Mouse (Mus musculus) midbrain, embryonic 13.5 days (tissue): ENCODE measurements at regions not wholly inside any gene's neighbourhood (a gene's known extent, or its start where the extent isn't known, plus 50 kb on each side); places are given as distances from the start of the nearest gene placed in this dataset.

ENCODE experiments used
- ATAC-seq: fragments of 200-750 bp; cut with Nextera tagmentation; 2 replicates; pipeline ENCODE4 v1.8.0; 2017; ENCODE audit warnings: mild to moderate bottlenecking, moderate TSS enrichment, moderate library complexity
- H3K27ac ChIP-seq: fragments of 300-500 bp; sonication (generic); 2 replicates; pipeline ENCODE4 v1.5.1; 2015; ENCODE audit warnings: inconsistent platforms, mild to moderate bottlenecking, moderate library complexity
- H3K27me3 ChIP-seq: fragments of 300-500 bp; sonication (generic); 2 replicates; pipeline ENCODE4 v1.6.1; 2015; ENCODE audit warnings: mild to moderate bottlenecking, inconsistent platforms
- H3K36me3 ChIP-seq: fragments of 300-500 bp; sonication (generic); 2 replicates; pipeline ENCODE4 v1.6.1; 2015; ENCODE audit warnings: mild to moderate bottlenecking, inconsistent platforms
- H3K4me1 ChIP-seq: fragments of 300-500 bp; sonication (generic); replicated peaks from 2 replicates; pipeline ENCODE4 v1.6.1; 2015; ENCODE audit warnings: inconsistent platforms
- H3K4me2 ChIP-seq: fragments of 300-500 bp; sonication (generic); replicated peaks from 2 replicates; pipeline ENCODE4 v1.6.1; 2015; ENCODE audit warnings: moderate library complexity, mild to moderate bottlenecking, inconsistent platforms
- H3K4me3 ChIP-seq: fragments of 300-500 bp; sonication (generic); replicated peaks from 2 replicates; pipeline ENCODE4 v1.5.1; 2015; ENCODE audit warnings: mild to moderate bottlenecking, inconsistent platforms
- H3K9ac ChIP-seq: fragments of 300-500 bp; sonication (generic); replicated peaks from 2 replicates; pipeline ENCODE4 v1.6.1; 2015; ENCODE audit warnings: mild to moderate bottlenecking, inconsistent platforms
- H3K9me3 ChIP-seq: fragments of 300-500 bp; sonication (generic); 2 replicates; pipeline ENCODE4 v1.6.1; 2016; ENCODE audit warnings: mild to moderate bottlenecking, inconsistent platforms
- WGBS: fragments of 180-500 bp; shearing (Covaris S2); methylation state at CpG from one replicate; pipeline ENCODE4 v1.1.7; 2015; 5-methylcytosine and 5-hydroxymethylcytosine counted together

DNA sequence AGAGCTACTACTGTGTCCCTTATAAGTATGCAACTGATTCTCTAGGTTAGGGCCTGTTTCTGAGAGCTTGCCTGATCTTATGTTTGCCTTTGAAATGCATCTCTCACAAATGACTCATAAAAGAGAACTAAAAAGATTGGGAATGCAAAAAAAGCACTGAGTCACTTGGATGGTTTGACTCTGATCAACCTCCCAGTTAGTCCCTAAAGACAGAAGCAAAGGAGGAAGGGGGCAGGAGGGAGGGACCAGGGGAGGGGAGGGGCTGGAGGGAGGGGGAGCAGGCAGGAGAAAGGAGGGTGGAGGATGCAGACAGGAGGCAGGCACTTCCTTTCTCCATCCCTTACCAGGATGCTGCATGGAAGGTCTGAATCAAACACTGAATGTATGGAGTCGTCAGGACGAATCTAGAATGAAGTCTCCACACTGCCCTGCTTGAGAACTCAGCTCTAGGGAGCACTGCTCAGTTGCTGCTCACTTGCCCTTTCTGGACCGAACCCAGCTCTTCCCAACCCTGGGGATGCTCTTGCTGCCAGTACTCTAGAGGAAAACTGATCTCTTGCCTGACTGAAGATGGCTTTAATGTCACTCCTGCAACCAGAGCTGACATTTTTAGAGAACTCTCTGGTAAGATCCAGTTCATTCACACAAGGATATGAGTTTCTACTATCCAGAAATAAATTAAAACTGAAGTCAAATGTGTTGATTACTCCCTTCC, 201.7 kb downstream of the Hlx start:
- Histone ChIP-seq H3K36me3 (no peaks in the 10 kb centered on the region), H3K4me3 (no peak overlapping the region), H3K4me2 (no peak overlapping the region), H3K27me3 (no peaks in the 10 kb centered on the region), H3K4me1 (peaks cover 5% of the 10 kb centered on the region; the same call in 1 of the 2 replicates), H3K9ac (no peak overlapping the region), H3K27ac (no peak overlapping the region), H3K9me3 (no peaks in the 10 kb centered on the region)
- no peak for ATAC-seq
- WGBS, result 61% methylated on average over 3 of the region's 3 CpGs

GRCm38 (mm10) chr1:184525740-184526139, 206.7 kb downstream of the Hlx start:
- ATAC-seq, result no peak
- 33% methylated on average over 4 of the region's 4 CpGs for WGBS
- no peaks in the 10 kb centered on the region for H3K9me3 ChIP-seq
- no peak overlapping the region for H3K9ac ChIP-seq
- no peaks in the 10 kb centered on the region for H3K27me3 ChIP-seq
- H3K4me3 ChIP-seq, result no peak overlapping the region
- H3K36me3 ChIP-seq, result no peaks in the 10 kb centered on the region
- H3K4me2 ChIP-seq, result no peak overlapping the region
- H3K27ac ChIP-seq, result no peak overlapping the region
- peaks cover 7% of the 10 kb centered on the region; the same call in 1 of the 2 replicates for H3K4me1 ChIP-seq

DNA sequence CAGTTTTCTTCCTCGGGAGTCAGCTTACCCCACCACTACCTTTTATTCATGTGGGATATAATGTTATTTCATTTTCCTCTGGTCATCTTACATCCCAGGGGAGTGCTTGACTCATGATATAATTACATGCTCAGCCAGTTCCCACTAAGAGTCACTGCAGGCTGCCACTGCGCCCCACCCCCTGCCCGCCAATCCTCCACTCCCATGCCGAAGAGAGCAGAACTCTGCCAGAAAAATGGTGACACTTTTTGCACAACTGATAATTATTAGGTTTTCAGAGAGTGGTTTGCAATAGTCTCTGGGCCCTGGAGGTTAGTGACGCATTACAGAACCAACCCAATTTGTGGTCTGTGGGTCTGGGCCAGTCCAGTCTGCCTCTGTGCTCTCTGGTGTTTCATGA, 212.9 kb downstream of the Hlx start:
- ATAC-seq, result no peak
- no peaks in the 10 kb centered on the region for H3K9me3 ChIP-seq

DNA sequence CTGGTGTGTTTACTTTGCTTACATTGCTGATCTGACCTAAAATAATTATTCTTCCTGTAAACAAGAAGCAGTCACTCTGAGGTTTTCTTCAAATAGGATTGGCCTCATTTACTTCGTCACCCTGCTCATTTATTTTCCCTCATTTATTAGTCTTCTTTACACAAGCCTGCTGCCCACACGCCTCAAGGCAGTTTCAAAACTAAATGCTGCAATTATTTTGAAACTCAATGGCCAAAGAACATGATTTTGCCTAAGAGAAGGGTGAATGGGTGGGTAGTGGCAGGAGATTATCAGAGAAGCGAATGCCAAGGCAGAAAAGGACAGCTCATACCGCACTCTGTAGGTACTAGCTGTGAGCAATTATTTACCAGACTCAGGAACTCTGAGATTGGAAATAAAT, 227.8 kb downstream of the Hlx start:
- Histone ChIP-seq H3K27me3 (no peaks in the 10 kb centered on the region), H3K36me3 (no peaks in the 10 kb centered on the region), H3K4me3 (no peak overlapping the region), H3K27ac (no peak overlapping the region), H3K4me1 (0 out of 2 replicates have a peak, but pooled peaks cover 3% of the 10 kb centered on the region), H3K9me3 (no peaks in the 10 kb centered on the region), H3K9ac (no peak overlapping the region), H3K4me2 (no peak overlapping the region)
- ATAC-seq, result no peak
- 86% methylated on average over 4 of the region's 4 CpGs for WGBS

More for the DNA sequence above, 212.9 kb downstream of the Hlx start:
- Histone ChIP-seq H3K36me3 (no peaks in the 10 kb centered on the region), H3K9ac (no peak overlapping the region), H3K27me3 (no peaks in the 10 kb centered on the region), H3K4me1 (no peaks in the 10 kb centered on the region), H3K4me2 (no peak overlapping the region), H3K4me3 (no peak overlapping the region), H3K27ac (no peak overlapping the region)
- WGBS, result 73% methylated on average over 5 of the region's 5 CpGs

DNA sequence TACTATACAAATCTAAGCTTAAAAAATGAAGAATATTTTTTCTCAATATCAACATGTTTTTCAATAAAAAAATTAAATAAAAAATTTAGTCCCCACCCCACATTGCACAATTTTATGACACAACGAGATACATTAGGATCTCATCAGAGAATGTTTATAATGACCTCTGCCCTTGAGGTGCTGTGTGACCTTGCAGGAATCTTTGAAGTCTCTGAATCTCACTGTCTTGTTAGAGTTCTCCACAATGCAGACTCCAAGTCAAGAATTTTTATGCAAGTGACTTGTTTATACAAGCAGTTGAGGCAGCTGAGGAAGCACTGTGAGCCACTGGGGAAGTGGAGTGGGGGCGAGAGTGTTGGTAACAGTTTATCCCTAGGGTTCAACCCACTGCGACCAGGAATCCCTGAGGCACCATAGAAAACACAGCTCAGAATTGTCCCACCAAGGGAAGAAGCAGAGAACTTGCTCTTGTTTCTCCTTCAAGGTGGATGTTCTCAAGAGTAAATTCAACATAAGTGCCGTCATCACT, 228.5 kb downstream of the Hlx start:
- 88% methylated on average over 4 of the region's 4 CpGs for WGBS

GRCm38 (mm10) chr1:184500702-184501101, 231.7 kb downstream of the Hlx start:
- ATAC-seq, result no peak
- Histone ChIP-seq H3K9me3 (no peaks in the 10 kb centered on the region), H3K4me1 (0 out of 2 replicates have a peak, but pooled peaks cover 3% of the 10 kb centered on the region), H3K4me3 (no peak overlapping the region), H3K9ac (no peak overlapping the region), H3K36me3 (no peaks in the 10 kb centered on the region), H3K4me2 (no peak overlapping the region), H3K27me3 (no peaks in the 10 kb centered on the region), H3K27ac (no peak overlapping the region)
- WGBS, result 71% methylated on average over 5 of the region's 5 CpGs

More for the DNA sequence above, 228.5 kb downstream of the Hlx start:
- Histone ChIP-seq H3K4me3 (no peak overlapping the region), H3K4me2 (no peak overlapping the region), H3K4me1 (0 out of 2 replicates have a peak, but pooled peaks cover 3% of the 10 kb centered on the region), H3K27ac (no peak overlapping the region), H3K27me3 (no peaks in the 10 kb centered on the region), H3K9ac (no peak overlapping the region), H3K9me3 (no peaks in the 10 kb centered on the region), H3K36me3 (no peaks in the 10 kb centered on the region)
- no peak for ATAC-seq

GRCm38 (mm10) chr1:184498909-184499525, 233.4 kb downstream of the Hlx start:
- Histone ChIP-seq H3K27ac (no peak overlapping the region), H3K4me3 (no peak overlapping the region), H3K36me3 (no peaks in the 10 kb centered on the region), H3K9me3 (no peaks in the 10 kb centered on the region), H3K9ac (no peak overlapping the region), H3K27me3 (no peaks in the 10 kb centered on the region), H3K4me1 (0 out of 2 replicates have a peak, but pooled peaks cover 3% of the 10 kb centered on the region), H3K4me2 (no peak overlapping the region)
- 90% methylated on average over 11 of the region's 11 CpGs for WGBS
- ATAC-seq, result no peak

DNA sequence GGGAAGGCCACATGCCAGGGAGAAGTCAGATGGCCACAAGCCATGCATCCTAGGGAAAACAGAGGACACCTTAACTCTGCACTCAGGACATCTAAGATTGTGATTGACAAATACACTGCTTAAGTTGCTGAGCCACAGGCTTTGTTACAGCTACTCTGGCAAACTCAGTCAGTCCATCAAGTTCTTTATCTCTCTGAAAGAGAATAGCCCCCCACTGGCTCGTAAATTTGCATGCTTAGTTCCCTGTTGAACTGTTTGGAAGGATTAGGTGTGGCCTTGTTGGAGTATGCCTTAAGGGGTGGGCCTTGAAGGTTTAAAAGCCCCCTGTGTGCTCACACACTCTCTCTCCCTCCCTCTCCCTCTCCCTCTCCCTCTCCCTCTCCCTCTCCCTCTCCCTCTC, 235.4 kb downstream of the Hlx start:
- ATAC-seq, result no peak
- H3K27me3 ChIP-seq, result no peaks in the 10 kb centered on the region
- no peak overlapping the region for H3K4me2 ChIP-seq
- no peak overlapping the region for H3K27ac ChIP-seq
- H3K9me3 ChIP-seq, result no peaks in the 10 kb centered on the region
- H3K4me3 ChIP-seq, result no peak overlapping the region
- whole genome bisulfite sequencing, result 21% methylated on average over 1 of the region's 1 CpGs
- no peaks in the 10 kb centered on the region for H3K36me3 ChIP-seq
- H3K9ac ChIP-seq, result no peak overlapping the region
- H3K4me1 ChIP-seq, result 0 out of 2 replicates have a peak, but pooled peaks cover 3% of the 10 kb centered on the region

- Histone ChIP-seq H3K36me3 (no peaks in the 10 kb centered on the region), H3K9me3 (no peaks in the 10 kb centered on the region), H3K4me2 (no peak overlapping the region), H3K27ac (no peak overlapping the region), H3K4me3 (no peak overlapping the region), H3K4me1 (no peaks in the 10 kb centered on the region), H3K9ac (no peak overlapping the region), H3K27me3 (no peaks in the 10 kb centered on the region)
- WGBS, result 85% methylated on average over 8 of the region's 8 CpGs
- ATAC-seq, result no peak
These were observed 238.6 kb downstream of the Hlx start for GRCm38 (mm10) chr1:184493811-184494210.

GRCm38 (mm10) chr1:184492115-184492514, 240.3 kb downstream of the Hlx start:
- no peak for ATAC-seq
- H3K4me2 ChIP-seq, result no peak overlapping the region
- WGBS, result 89% methylated on average over 3 of the region's 3 CpGs
- H3K27me3 ChIP-seq, result no peaks in the 10 kb centered on the region
- H3K27ac ChIP-seq, result no peak overlapping the region
- H3K9ac ChIP-seq, result no peak overlapping the region
- no peaks in the 10 kb centered on the region for H3K36me3 ChIP-seq
- no peaks in the 10 kb centered on the region for H3K4me1 ChIP-seq
- H3K9me3 ChIP-seq, result no peaks in the 10 kb centered on the region
- no peak overlapping the region for H3K4me3 ChIP-seq

- no peak for ATAC-seq
- H3K27me3 ChIP-seq, result no peaks in the 10 kb centered on the region
- 77% methylated on average over 4 of the region's 4 CpGs for WGBS
- no peak overlapping the region for H3K4me2 ChIP-seq
- H3K9ac ChIP-seq, result no peak overlapping the region
- H3K9me3 ChIP-seq, result no peaks in the 10 kb centered on the region
- no peak overlapping the region for H3K4me3 ChIP-seq
- no peaks in the 10 kb centered on the region for H3K36me3 ChIP-seq
- H3K27ac ChIP-seq, result no peak overlapping the region
- H3K4me1 ChIP-seq, result no peaks in the 10 kb centered on the region
These were observed 241.2 kb downstream of the Hlx start for GRCm38 (mm10) chr1:184491252-184491651.

- no peaks in the 10 kb centered on the region for H3K36me3 ChIP-seq
- ATAC-seq, result no peak
- H3K4me1 ChIP-seq, result no peaks in the 10 kb centered on the region
- H3K27me3 ChIP-seq, result no peaks in the 10 kb centered on the region
- no peaks in the 10 kb centered on the region for H3K9me3 ChIP-seq
- no peak overlapping the region for H3K4me3 ChIP-seq
- WGBS, result 44% methylated on average over 6 of the region's 6 CpGs
- H3K4me2 ChIP-seq, result no peak overlapping the region
- H3K9ac ChIP-seq, result no peak overlapping the region
- H3K27ac ChIP-seq, result no peak overlapping the region
These were observed 245.0 kb downstream of the Hlx start for GRCm38 (mm10) chr1:184487409-184487808.
